Mouse (Mus musculus): ENCODE measurements around the gene Mtus2. TPM values are rescaled to one million over a fixed set of nuclear protein-coding genes. Genes with fewer than 3 reads are reported as not detected.

Mtus2 gene
- 6.1 and 8.9 TPM in 2 replicates for total RNA-seq (2017)

GRCm38 (mm10) chr5:147956821-147957564 lies at the start of gene Mtus2:
TSS of gene Mtus2 (plus strand) at chr5:147957320.
- peak; percentile 73 to 85 for ATAC-seq (replicated peaks in 1 of 2; ENCODE audit: insufficient read depth in 1 of 2, low FRiP score in 2 of 2, low TSS enrichment in 1 of 2, low read depth in 1 of 2, poor library complexity in 2 of 2, severe bottlenecking in 2 of 2)

- ATAC-seq (replicated peaks in 1 of 2; ENCODE audit: insufficient read depth in 1 of 2, low FRiP score in 2 of 2, low TSS enrichment in 1 of 2, low read depth in 1 of 2, poor library complexity in 2 of 2, severe bottlenecking in 2 of 2) = no peak
These were observed 49.3 kb upstream of the Mtus2 start for GRCm38 (mm10) chr5:147907851-147908250.

- no peak for ATAC-seq (replicated peaks in 1 of 2; ENCODE audit: insufficient read depth in 1 of 2, low FRiP score in 2 of 2, low TSS enrichment in 1 of 2, low read depth in 1 of 2, poor library complexity in 2 of 2, severe bottlenecking in 2 of 2)
These were observed 46.2 kb upstream of the Mtus2 start for GRCm38 (mm10) chr5:147910807-147911509.

- ATAC-seq (replicated peaks in 1 of 2; ENCODE audit: insufficient read depth in 1 of 2, low FRiP score in 2 of 2, low TSS enrichment in 1 of 2, low read depth in 1 of 2, poor library complexity in 2 of 2, severe bottlenecking in 2 of 2) = no peak
These were observed 45.4 kb upstream of the Mtus2 start for GRCm38 (mm10) chr5:147911744-147912143.

GRCm38 (mm10) chr5:147913241-147913842 lies 43.8 kb upstream of the Mtus2 start:
- ATAC-seq (replicated peaks in 1 of 2; ENCODE audit: insufficient read depth in 1 of 2, low FRiP score in 2 of 2, low TSS enrichment in 1 of 2, low read depth in 1 of 2, poor library complexity in 2 of 2, severe bottlenecking in 2 of 2) = 0 out of 4 replicates have a peak, but pooled peaks of 1 of the 2 experiments have one; percentile 16

GRCm38 (mm10) chr5:147915038-147915566 lies 42.0 kb upstream of the Mtus2 start:
- no peak for ATAC-seq (replicated peaks in 1 of 2; ENCODE audit: insufficient read depth in 1 of 2, low FRiP score in 2 of 2, low TSS enrichment in 1 of 2, low read depth in 1 of 2, poor library complexity in 2 of 2, severe bottlenecking in 2 of 2)

- ATAC-seq (replicated peaks in 1 of 2; ENCODE audit: insufficient read depth in 1 of 2, low FRiP score in 2 of 2, low TSS enrichment in 1 of 2, low read depth in 1 of 2, poor library complexity in 2 of 2, severe bottlenecking in 2 of 2) = no peak
These were observed 40.9 kb upstream of the Mtus2 start for GRCm38 (mm10) chr5:147916171-147916570.

GRCm38 (mm10) chr5:147918044-147918846 lies 38.9 kb upstream of the Mtus2 start:
- ATAC-seq (replicated peaks in 1 of 2; ENCODE audit: insufficient read depth in 1 of 2, low FRiP score in 2 of 2, low TSS enrichment in 1 of 2, low read depth in 1 of 2, poor library complexity in 2 of 2, severe bottlenecking in 2 of 2) = peak; percentile 79 to 86

- ATAC-seq (replicated peaks in 1 of 2; ENCODE audit: insufficient read depth in 1 of 2, low FRiP score in 2 of 2, low TSS enrichment in 1 of 2, low read depth in 1 of 2, poor library complexity in 2 of 2, severe bottlenecking in 2 of 2) = no peak
These were observed 32.5 kb upstream of the Mtus2 start for GRCm38 (mm10) chr5:147924621-147925020.

- ATAC-seq (replicated peaks in 1 of 2; ENCODE audit: insufficient read depth in 1 of 2, low FRiP score in 2 of 2, low TSS enrichment in 1 of 2, low read depth in 1 of 2, poor library complexity in 2 of 2, severe bottlenecking in 2 of 2) = no peak
These were observed 31.1 kb upstream of the Mtus2 start for GRCm38 (mm10) chr5:147925935-147926604.

GRCm38 (mm10) chr5:147928668-147929497 lies 28.2 kb upstream of the Mtus2 start:
- ATAC-seq (replicated peaks in 1 of 2; ENCODE audit: insufficient read depth in 1 of 2, low FRiP score in 2 of 2, low TSS enrichment in 1 of 2, low read depth in 1 of 2, poor library complexity in 2 of 2, severe bottlenecking in 2 of 2) = no peak

GRCm38 (mm10) chr5:147935096-147935495 lies 22.0 kb upstream of the Mtus2 start:
- ATAC-seq (replicated peaks in 1 of 2; ENCODE audit: insufficient read depth in 1 of 2, low FRiP score in 2 of 2, low TSS enrichment in 1 of 2, low read depth in 1 of 2, poor library complexity in 2 of 2, severe bottlenecking in 2 of 2) = no peak

GRCm38 (mm10) chr5:147939226-147939625 lies 17.9 kb upstream of the Mtus2 start:
- ATAC-seq (replicated peaks in 1 of 2; ENCODE audit: insufficient read depth in 1 of 2, low FRiP score in 2 of 2, low TSS enrichment in 1 of 2, low read depth in 1 of 2, poor library complexity in 2 of 2, severe bottlenecking in 2 of 2) = peak; percentile 75 to 86

- ATAC-seq (replicated peaks in 1 of 2; ENCODE audit: insufficient read depth in 1 of 2, low FRiP score in 2 of 2, low TSS enrichment in 1 of 2, low read depth in 1 of 2, poor library complexity in 2 of 2, severe bottlenecking in 2 of 2) = peak; percentile 62 to 75
These were observed 12.0 kb upstream of the Mtus2 start for GRCm38 (mm10) chr5:147945000-147945666.

- no peak for ATAC-seq (replicated peaks in 1 of 2; ENCODE audit: insufficient read depth in 1 of 2, low FRiP score in 2 of 2, low TSS enrichment in 1 of 2, low read depth in 1 of 2, poor library complexity in 2 of 2, severe bottlenecking in 2 of 2)
These were observed 7.2 kb upstream of the Mtus2 start for GRCm38 (mm10) chr5:147949881-147950280.

- ATAC-seq (replicated peaks in 1 of 2; ENCODE audit: insufficient read depth in 1 of 2, low FRiP score in 2 of 2, low TSS enrichment in 1 of 2, low read depth in 1 of 2, poor library complexity in 2 of 2, severe bottlenecking in 2 of 2) = no peak
These were observed 5.4 kb upstream of the Mtus2 start for GRCm38 (mm10) chr5:147951751-147952150.

Measured in hematopoietic stem cell, adult 5-6 weeks (primary cell).